7 mouse cellular contexts compared by ENCODE assay signal in the genomic region with DNA sequence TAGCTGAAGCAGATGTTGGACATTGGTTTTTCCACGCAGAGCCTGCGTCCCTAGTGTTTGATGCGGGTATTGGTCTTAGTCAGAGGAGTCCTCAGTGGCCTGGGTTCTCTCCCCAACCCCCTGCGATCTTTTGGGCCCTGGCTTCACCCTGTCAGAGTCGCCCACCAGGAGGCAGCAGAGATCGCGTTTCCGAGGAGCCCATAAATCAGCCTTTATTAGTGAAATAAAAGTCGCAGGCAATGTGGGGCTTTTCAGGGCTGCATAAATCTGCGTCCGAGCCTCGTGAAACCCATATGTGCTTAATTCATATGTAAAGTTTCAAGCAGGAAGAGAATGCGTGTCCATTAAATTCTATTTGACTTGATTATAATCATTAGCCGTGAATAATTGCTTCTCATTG. TPM values are rescaled to one million over a fixed set of nuclear protein-coding genes. Genes with fewer than 3 reads are reported as not detected.
DNase-seq lines count a peak whose midpoint lies in the region; ATAC-seq lines count a peak whose summit lies in the region.

No protein-coding gene starts in this region.

- H3K36me3 ChIP-seq in intestine, embryonic 16.5 days (ENCODE audit: control insufficient read depth, insufficient read depth, low read length): no peaks in the 10 kb centered on the region
- H3K36me3 ChIP-seq in limb, embryonic 11.5 days (ENCODE audit: control insufficient read depth, insufficient read depth, low read length): no peaks in the 10 kb centered on the region
- H3K36me3 ChIP-seq in midbrain, embryonic 13.5 days: no peaks in the 10 kb centered on the region

- peaks cover 17% of the 10 kb centered on the region; the same call in 1 of the 2 replicates for H3K27me3 ChIP-seq in intestine, embryonic 16.5 days (replicated peaks; ENCODE audit: control insufficient read depth, insufficient read depth, low read length)
- H3K27me3 ChIP-seq in limb, embryonic 11.5 days (ENCODE audit: control insufficient read depth, insufficient read depth, low read length): peaks cover 11% of the 10 kb centered on the region
- peaks cover 33% of the 10 kb centered on the region for H3K27me3 ChIP-seq in midbrain, embryonic 13.5 days

- H3K27ac ChIP-seq in intestine, embryonic 16.5 days (ENCODE audit: low read length): no peak overlapping the region
- no peak overlapping the region for H3K27ac ChIP-seq in limb, embryonic 11.5 days (replicated peaks; ENCODE audit: low read depth, low read length)
- peak overlapping the region; percentile 84; the same call in 1 of the 2 replicates for H3K27ac ChIP-seq in midbrain, embryonic 13.5 days

- H3K4me3 ChIP-seq in intestine, embryonic 16.5 days (ENCODE audit: low read length): no peak overlapping the region
- no peak overlapping the region for H3K4me3 ChIP-seq in limb, embryonic 11.5 days (ENCODE audit: low read depth, low read length)
- H3K4me3 ChIP-seq in midbrain, embryonic 13.5 days (replicated peaks): no peak overlapping the region

- 5% methylated on average over 14 of the region's 14 CpGs for WGBS in intestine, embryonic 16.5 days
- under 1% methylated on average over 14 of the region's 14 CpGs for WGBS in limb, embryonic 11.5 days
- WGBS in midbrain, embryonic 13.5 days: 2% methylated on average over 14 of the region's 14 CpGs

- peak; percentile 67 for DNase-seq in T-cell, adult 2 months (ENCODE audit: low spot score)
- peak; percentile 84 for DNase-seq in cerebellum, adult 9-10 months
- peak; percentile 90 for DNase-seq in forelimb bud, embryonic 11.5 days (ENCODE audit: low read depth, low spot score)
- peak; percentile 93 for DNase-seq in limb, embryonic 11.5 days (ENCODE audit: low spot score)
- DNase-seq in spleen, postnatal 14 days (ENCODE audit: low spot score in 2 of 2): peak; percentile 60 to 78

- peaks cover 39% of the 10 kb centered on the region for H3K4me1 ChIP-seq in intestine, embryonic 16.5 days (ENCODE audit: control insufficient read depth, insufficient read depth, low read length)
- H3K4me1 ChIP-seq in limb, embryonic 11.5 days (ENCODE audit: control insufficient read depth, insufficient read depth, low read length): peaks cover 45% of the 10 kb centered on the region
- H3K4me1 ChIP-seq in midbrain, embryonic 13.5 days (replicated peaks): peaks cover 81% of the 10 kb centered on the region

- no peak overlapping the region for H3K9ac ChIP-seq in intestine, embryonic 16.5 days (ENCODE audit: low read depth, low read length)
- no peak overlapping the region for H3K9ac ChIP-seq in limb, embryonic 11.5 days (ENCODE audit: low read length)
- H3K9ac ChIP-seq in midbrain, embryonic 13.5 days (replicated peaks): peak overlapping the region; percentile 21; the same call in 1 of the 2 replicates

- 0 out of 2 replicates have a peak overlapping the region, but pooled peaks have one; percentile 9 for H3K4me2 ChIP-seq in intestine, embryonic 16.5 days (ENCODE audit: low read depth, low read length)
- peak overlapping the region; percentile 10; the same call in 1 of the 2 replicates for H3K4me2 ChIP-seq in limb, embryonic 11.5 days (ENCODE audit: low read depth, severe bottlenecking)
- peak overlapping the region; percentile 30; the same call in 1 of the 2 replicates for H3K4me2 ChIP-seq in midbrain, embryonic 13.5 days (replicated peaks)

- 0 out of 2 replicates have a peak, but pooled peaks have one; percentile 22 for ATAC-seq in intestine, embryonic 16.5 days
- peak; percentile 42; the same call in 1 of the 2 replicates for ATAC-seq in limb, embryonic 11.5 days (ENCODE audit: insufficient number of reproducible peaks, low FRiP score, low TSS enrichment, low read depth)
- peak; percentile 57 for ATAC-seq in midbrain, embryonic 13.5 days

- no peaks in the 10 kb centered on the region for H3K9me3 ChIP-seq in intestine, embryonic 16.5 days (ENCODE audit: control insufficient read depth, low read length)
- no peaks in the 10 kb centered on the region for H3K9me3 ChIP-seq in limb, embryonic 11.5 days (ENCODE audit: control insufficient read depth, low read length)
- H3K9me3 ChIP-seq in midbrain, embryonic 13.5 days: no peaks in the 10 kb centered on the region

RNA-seq across cellular contexts. Expression of gene Macrod1, which starts 11.5 kb away (rescaled TPM):
- polyA plus RNA-seq in intestine, embryonic 16.5 days (2015; fragmentation: Nextera tagmentation; extraction: Ambion mirVana): 11.6 and 13.1 TPM in 2 replicates
- 4.1 and 5.8 TPM in 2 replicates for polyA plus RNA-seq in limb, embryonic 11.5 days (2014; fragmentation: Nextera tagmentation; extraction: Ambion mirVana)
- polyA plus RNA-seq in midbrain, embryonic 13.5 days (2015; fragmentation: Nextera tagmentation; extraction: Ambion mirVana): 2.9 and 3.0 TPM in 2 replicates

RNA-seq across cellular contexts. Expression of gene Stip1, which starts 28.4 kb away (rescaled TPM):
- polyA plus RNA-seq in intestine, embryonic 16.5 days (2015; fragmentation: Nextera tagmentation; extraction: Ambion mirVana): 194 and 208 TPM in 2 replicates
- 448 and 453 TPM in 2 replicates for polyA plus RNA-seq in limb, embryonic 11.5 days (2014; fragmentation: Nextera tagmentation; extraction: Ambion mirVana)
- polyA plus RNA-seq in midbrain, embryonic 13.5 days (2015; fragmentation: Nextera tagmentation; extraction: Ambion mirVana): 258 and 273 TPM in 2 replicates

RNA-seq across cellular contexts. Expression of gene Flrt1, which starts 37.4 kb away (rescaled TPM):
- 1.6 and 1.9 TPM in 2 replicates for polyA plus RNA-seq in intestine, embryonic 16.5 days (2015; fragmentation: Nextera tagmentation; extraction: Ambion mirVana)
- 3.0 and 3.9 TPM in 2 replicates for polyA plus RNA-seq in limb, embryonic 11.5 days (2014; fragmentation: Nextera tagmentation; extraction: Ambion mirVana)
- 8.3 and 9.2 TPM in 2 replicates for polyA plus RNA-seq in midbrain, embryonic 13.5 days (2015; fragmentation: Nextera tagmentation; extraction: Ambion mirVana)

RNA-seq across cellular contexts. Expression of gene Fermt3, which starts 48.9 kb away (rescaled TPM):
- polyA plus RNA-seq in intestine, embryonic 16.5 days (2015; fragmentation: Nextera tagmentation; extraction: Ambion mirVana): 13.0 and 14.4 TPM in 2 replicates
- polyA plus RNA-seq in limb, embryonic 11.5 days (2014; fragmentation: Nextera tagmentation; extraction: Ambion mirVana): 7.1 and 7.3 TPM in 2 replicates
- polyA plus RNA-seq in midbrain, embryonic 13.5 days (2015; fragmentation: Nextera tagmentation; extraction: Ambion mirVana): 3.9 and 4.8 TPM in 2 replicates
